Mouse (Mus musculus) small intestine, adult 2 months (tissue): ENCODE data around the gene Vmp1.

Experiments used
- CTCF ChIP-seq: fragments of 200-500 bp; IDR thresholded peaks from 2 replicates; pipeline ENCODE4 v1.5.1; 2012; ENCODE audit warnings: low read depth, mild to moderate bottlenecking, control low read depth, inconsistent platforms, low read length, moderate library complexity, mixed read lengths; ENCODE audit not compliant: insufficient replicate concordance, insufficient read length; ENCODE audit errors: extremely low read depth
- POLR2A ChIP-seq: fragments of 200-500 bp; IDR thresholded peaks from 2 replicates; pipeline ENCODE4 v1.6.1; 2012; ENCODE audit warnings: low read depth, mild to moderate bottlenecking, control low read depth, inconsistent platforms, low read length, moderate library complexity

GRCm38 (mm10) chr11:86600209-86600557 lies 83.5 kb downstream of the Vmp1 start:
- TF ChIP-seq POLR2A (no peak), CTCF (no peak)
